Mouse (Mus musculus) stomach, embryonic 16.5 days (tissue): ENCODE measurements around the gene Calm3. TPM values are rescaled to one million over a fixed set of nuclear protein-coding genes. Genes with fewer than 3 reads are reported as not detected.

Experiments
- ATAC-seq: fragments of 200-750 bp; cut with Nextera tagmentation; 2 replicates; pipeline ENCODE4 v1.8.0; 2017; ENCODE audit warnings: moderate number of reproducible peaks, moderate TSS enrichment; ENCODE audit not compliant: insufficient read depth, low FRiP score
- H3K27ac ChIP-seq: fragments of 300-500 bp; sonication (generic); 2 replicates; pipeline ENCODE4 v1.5.1; 2014; ENCODE audit warnings: low read length
- H3K27me3 ChIP-seq: fragments of 300-500 bp; sonication (generic); 2 replicates; pipeline ENCODE4 v1.6.1; 2014; ENCODE audit warnings: low read length, control low read depth, mixed read lengths; ENCODE audit not compliant: control insufficient read depth, insufficient read depth
- H3K36me3 ChIP-seq: fragments of 300-500 bp; sonication (generic); 2 replicates; pipeline ENCODE4 v1.6.1; 2014; ENCODE audit warnings: low read length; ENCODE audit not compliant: control insufficient read depth, insufficient read depth
- H3K4me1 ChIP-seq: fragments of 300-500 bp; sonication (generic); 2 replicates; pipeline ENCODE4 v1.6.1; 2014; ENCODE audit warnings: low read length, control low read depth, mixed read lengths; ENCODE audit not compliant: control insufficient read depth, insufficient read depth
- H3K4me2 ChIP-seq: fragments of 300-500 bp; sonication (generic); 2 replicates; pipeline ENCODE4 v1.6.1; 2014; ENCODE audit warnings: low read depth, low read length, mixed read lengths
- H3K4me3 ChIP-seq: fragments of 300-500 bp; sonication (generic); replicated peaks from 2 replicates; pipeline ENCODE4 v1.5.1; 2014; ENCODE audit warnings: mild to moderate bottlenecking, low read length
- H3K9ac ChIP-seq: fragments of 300-500 bp; sonication (generic); 2 replicates; pipeline ENCODE4 v1.6.1; 2014; ENCODE audit warnings: low read length
- H3K9me3 ChIP-seq: fragments of 300-500 bp; sonication (generic); replicated peaks from 2 replicates; pipeline ENCODE4 v1.6.1; 2016; ENCODE audit warnings: low read length, control low read depth; ENCODE audit not compliant: control insufficient read depth
- WGBS: fragments of 180-500 bp; shearing (Covaris S2); extraction: QIAGEN DNeasy Blood & Tissue Kit; methylation state at CpG from one replicate; pipeline ENCODE4 v1.1.7; 2014; 5-methylcytosine and 5-hydroxymethylcytosine counted together
- polyA plus RNA-seq: library from polyadenylated mRNA; unstranded; fragments of >200 nt; fragmentation: Nextera tagmentation; extraction: Ambion mirVana; gene quantifications from 2 replicates; pipeline ENCODE4 v1.2.1, GENCODE M21; 2015

Calm3 gene
- polyA plus RNA-seq, 1 experiment from 2014 or later, result 126 TPM

DNA sequence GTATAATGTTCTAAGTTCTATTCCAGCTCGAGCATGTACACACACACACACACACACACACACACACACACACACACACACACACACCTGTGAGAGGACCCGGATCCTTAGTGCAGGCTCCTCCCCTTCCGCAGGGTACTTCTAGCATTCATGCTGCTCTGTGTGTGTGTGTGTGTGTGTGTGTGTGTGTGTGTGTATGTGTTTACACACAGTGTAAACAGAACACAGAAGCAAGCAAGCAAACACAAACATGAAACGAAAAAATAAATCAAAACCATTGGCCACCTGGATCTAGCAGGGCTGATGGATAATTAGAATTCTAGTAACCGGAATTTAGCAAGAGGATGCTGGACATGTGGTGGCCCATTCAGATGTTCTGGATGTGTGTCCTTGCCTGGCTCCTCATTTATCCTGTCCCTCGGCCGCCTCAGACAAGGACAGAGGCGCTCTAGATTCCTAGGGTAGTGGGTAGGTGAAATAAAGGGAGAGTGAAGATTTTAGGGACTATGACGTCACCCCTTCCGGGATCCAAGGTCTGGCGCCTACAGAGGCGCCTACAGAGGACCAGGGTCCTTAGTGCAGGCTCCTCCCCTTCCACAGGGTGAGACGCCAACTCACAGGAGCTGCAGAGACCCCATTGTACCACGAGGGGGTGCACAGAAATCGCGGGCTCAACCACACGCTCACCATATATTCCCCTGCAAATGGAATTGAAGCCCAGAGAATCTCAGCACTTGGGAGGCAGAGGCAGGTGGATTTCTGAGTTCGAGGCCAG is 27.1 kb upstream of the Calm3 start:
- Histone ChIP-seq H3K4me2 (peak overlapping the region; percentile 17; the same call in 1 of the 2 replicates), H3K9ac (no peak overlapping the region), H3K36me3 (no peaks in the 10 kb centered on the region), H3K4me3 (no peak overlapping the region), H3K9me3 (no peaks in the 10 kb centered on the region), H3K4me1 (peaks cover 31% of the 10 kb centered on the region), H3K27ac (no peak overlapping the region), H3K27me3 (peaks cover 13% of the 10 kb centered on the region)
- WGBS, result 23% methylated on average over 18 of the region's 18 CpGs
- peak; percentile 63 for ATAC-seq

DNA sequence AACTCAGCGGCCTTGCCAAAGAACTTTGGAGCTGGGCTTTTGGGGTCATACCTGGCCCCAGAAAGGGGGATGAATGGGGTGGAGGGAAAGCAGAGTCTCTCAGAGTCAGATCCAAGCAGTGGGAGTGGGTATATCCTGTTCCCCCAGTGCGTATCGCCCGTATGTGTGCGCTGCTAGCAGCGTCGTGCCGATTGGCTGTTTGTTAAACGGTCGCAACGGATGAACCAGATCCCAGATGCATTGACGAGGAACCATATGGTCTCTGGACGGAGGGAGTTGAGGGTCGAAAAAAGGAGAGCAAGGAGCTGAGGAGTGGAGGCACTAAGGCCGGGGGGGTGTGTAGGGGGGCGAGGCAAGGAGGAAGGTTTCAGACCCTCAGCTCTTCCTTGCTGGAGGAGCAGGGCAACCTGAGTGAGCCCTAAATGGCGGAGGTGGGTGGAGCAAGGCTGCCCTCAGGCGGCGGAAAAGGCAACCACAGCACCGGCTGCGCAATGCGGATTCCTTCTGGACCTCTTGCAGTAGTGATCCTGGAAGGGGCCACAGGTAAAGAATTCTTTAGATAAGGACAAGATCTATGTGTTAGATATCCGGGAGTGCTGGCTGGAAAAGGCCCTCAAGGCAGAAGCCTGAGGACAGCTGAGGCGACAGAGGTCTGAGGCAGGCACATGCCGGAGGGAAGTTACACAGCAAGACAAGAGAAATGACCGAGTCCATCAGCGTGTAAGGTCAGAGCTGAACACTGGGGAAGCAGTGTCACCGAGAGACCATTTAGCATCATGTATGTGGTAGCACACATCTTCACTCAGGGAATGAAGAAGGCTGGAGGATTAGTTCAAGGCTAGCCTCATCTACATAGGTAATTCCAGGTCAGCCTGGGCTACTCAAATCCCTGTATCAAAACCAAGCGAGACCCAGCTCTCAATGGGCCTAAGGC is 26.3 kb upstream of the Calm3 start:
- Histone ChIP-seq H3K4me1 (peaks cover 40% of the 10 kb centered on the region), H3K27ac (no peak overlapping the region), H3K36me3 (no peaks in the 10 kb centered on the region), H3K4me2 (peak overlapping the region; percentile 57), H3K4me3 (peak overlapping the region; percentile 35), H3K9me3 (no peaks in the 10 kb centered on the region), H3K9ac (peak overlapping the region; percentile 59), H3K27me3 (peaks cover 22% of the 10 kb centered on the region)
- peak; percentile 52; the same call in 1 of the 2 replicates for ATAC-seq
- 10% methylated on average over 29 of the region's 29 CpGs for WGBS

DNA sequence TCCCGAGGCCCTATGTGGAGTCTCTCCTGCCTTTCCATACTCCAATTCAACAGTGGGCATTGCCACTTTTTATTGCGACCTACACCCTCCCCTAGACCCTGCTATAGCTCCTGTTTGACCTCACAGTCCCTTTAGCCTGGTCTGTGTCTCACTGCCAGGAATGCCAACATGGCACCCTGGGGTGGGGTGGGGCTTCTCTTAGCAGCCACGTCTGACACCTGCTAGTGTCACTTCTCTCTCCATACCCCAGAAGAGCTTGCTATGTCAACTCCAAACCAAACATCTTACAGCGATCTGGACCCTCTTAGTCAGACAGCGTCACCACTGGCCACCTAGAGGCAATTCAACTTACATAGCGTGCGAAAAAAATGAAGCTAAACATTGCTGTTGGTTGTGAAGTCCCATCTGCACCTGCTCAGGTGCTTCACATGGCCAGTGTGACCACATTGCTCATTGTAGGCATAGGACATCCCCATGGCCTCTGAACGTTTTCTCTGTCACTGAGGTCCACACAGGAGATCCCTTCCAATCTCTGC is 25.1 kb upstream of the Calm3 start:
- no peak overlapping the region for H3K27ac ChIP-seq
- WGBS, result 74% methylated on average over 8 of the region's 8 CpGs
- no peak overlapping the region for H3K4me2 ChIP-seq
- no peaks in the 10 kb centered on the region for H3K9me3 ChIP-seq
- no peaks in the 10 kb centered on the region for H3K36me3 ChIP-seq
- H3K4me3 ChIP-seq, result no peak overlapping the region
- H3K4me1 ChIP-seq, result peaks cover 49% of the 10 kb centered on the region
- ATAC-seq, result no peak
- no peak overlapping the region for H3K9ac ChIP-seq
- peaks cover 27% of the 10 kb centered on the region for H3K27me3 ChIP-seq

DNA sequence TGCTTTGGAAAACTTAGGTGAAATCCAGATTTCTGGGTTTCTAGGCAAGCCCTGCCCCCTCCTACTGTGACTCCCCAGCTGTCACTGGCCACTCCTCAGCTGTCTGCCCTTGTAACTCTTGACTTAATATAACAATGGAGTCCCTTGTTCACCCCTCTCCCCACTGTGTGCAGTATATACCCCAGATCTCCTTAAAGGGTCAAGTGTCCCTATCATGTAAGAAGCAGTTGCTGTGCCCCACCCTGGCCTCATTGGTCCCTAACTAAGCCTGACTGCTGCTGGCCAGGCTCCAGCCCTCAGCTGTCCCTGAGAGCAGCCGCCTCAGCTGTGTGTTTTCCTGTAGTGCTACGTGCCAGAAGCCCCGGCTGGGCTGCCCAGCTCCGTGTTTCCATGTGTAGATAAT is 24.0 kb upstream of the Calm3 start:
- Histone ChIP-seq H3K4me2 (peak overlapping the region; percentile 87), H3K36me3 (no peaks in the 10 kb centered on the region), H3K4me1 (peaks cover 51% of the 10 kb centered on the region), H3K27ac (peak overlapping the region; percentile 76), H3K9ac (peak overlapping the region; percentile 55), H3K4me3 (no peak overlapping the region; the same call in 1 of the 2 replicates), H3K27me3 (peaks cover 27% of the 10 kb centered on the region), H3K9me3 (no peaks in the 10 kb centered on the region)
- peak; percentile 22; the same call in 1 of the 2 replicates for ATAC-seq
- WGBS, result 6% methylated on average over 4 of the region's 4 CpGs

DNA sequence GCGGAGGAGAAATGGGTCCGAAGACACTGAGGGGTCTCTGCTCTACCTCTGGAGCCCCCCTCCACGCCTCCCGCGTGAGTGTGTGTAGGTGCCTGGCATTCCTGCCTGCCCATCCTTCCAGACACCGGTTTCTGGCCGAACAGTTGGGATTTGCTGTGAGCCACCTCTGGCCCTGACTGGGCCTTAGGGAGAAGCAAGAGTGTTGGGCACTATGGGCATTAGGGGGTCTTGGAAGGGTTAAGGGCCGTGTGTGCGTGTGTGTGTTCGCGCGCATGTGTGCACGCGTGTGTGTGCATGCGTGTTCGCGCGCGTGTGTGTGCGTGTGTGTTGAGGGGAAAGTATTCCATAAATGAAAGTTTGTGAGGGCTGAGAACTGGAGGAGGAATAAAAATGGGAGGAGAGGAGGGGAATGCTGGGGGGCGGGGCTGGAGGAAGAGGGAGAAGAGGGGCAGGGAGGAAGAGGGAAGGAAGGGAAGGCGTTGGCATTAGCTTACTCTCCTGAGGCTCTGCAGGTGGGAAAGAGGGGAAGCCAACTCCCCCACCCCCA is 23.5 kb upstream of the Calm3 start:
- Histone ChIP-seq H3K36me3 (no peaks in the 10 kb centered on the region), H3K4me1 (peaks cover 51% of the 10 kb centered on the region), H3K27me3 (peaks cover 27% of the 10 kb centered on the region), H3K9me3 (no peaks in the 10 kb centered on the region), H3K4me2 (peak overlapping the region; percentile 87), H3K27ac (peak overlapping the region; percentile 76), H3K9ac (peak overlapping the region; percentile 70), H3K4me3 (peak overlapping the region; percentile 43)
- 24% methylated on average over 22 of the region's 22 CpGs for WGBS
- ATAC-seq, result no peak

DNA sequence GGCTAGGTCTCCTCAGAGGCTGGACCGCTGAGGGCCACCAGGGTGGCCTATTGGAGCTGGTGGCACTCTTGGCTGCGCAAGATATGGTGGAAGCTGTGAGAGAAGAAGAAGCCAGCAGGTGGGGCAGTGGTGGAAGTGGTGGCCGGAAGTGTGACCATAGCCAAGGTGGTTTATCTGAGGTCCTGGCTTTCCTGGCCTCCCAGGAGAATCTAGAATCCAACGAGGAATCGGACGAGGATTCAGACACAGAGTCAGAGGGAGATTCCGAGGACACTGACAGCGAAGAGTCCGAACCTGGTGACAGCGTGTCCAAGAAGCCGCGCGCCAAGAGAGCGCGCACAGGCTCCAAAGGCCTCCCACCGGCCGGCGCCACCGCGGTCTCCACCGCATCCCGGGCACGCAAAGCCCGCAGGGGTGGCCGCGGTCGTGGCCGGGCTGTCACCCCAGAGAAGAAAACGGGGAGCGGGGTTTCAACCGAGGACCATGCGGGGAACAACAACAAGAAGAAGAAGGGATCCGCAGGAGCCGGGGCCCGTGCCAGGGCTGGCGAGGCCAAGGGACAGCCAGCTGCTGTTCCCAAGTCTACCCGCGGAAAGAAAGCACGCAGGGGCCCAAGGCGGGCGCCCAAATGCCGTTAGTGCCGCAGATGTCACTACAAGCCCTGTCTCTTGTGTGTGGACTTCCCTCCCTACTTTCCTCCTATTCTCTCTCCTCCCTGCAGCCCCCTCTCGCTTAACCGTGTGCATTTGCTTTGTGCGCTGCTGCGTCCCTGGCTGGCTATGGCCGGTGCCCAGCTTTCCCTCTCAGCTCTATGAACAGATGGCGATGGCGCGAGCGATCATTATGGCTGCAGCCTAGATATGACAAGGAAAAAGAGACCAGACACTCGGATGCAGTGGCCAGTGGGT is 22.8 kb upstream of the Calm3 start:
- H3K4me1 ChIP-seq, result peaks cover 51% of the 10 kb centered on the region
- H3K36me3 ChIP-seq, result no peaks in the 10 kb centered on the region
- H3K4me3 ChIP-seq, result peak overlapping the region; percentile 43
- H3K9ac ChIP-seq, result peak overlapping the region; percentile 70
- peaks cover 27% of the 10 kb centered on the region for H3K27me3 ChIP-seq
- peak overlapping the region; percentile 38 for H3K27ac ChIP-seq
- H3K9me3 ChIP-seq, result no peaks in the 10 kb centered on the region
- 14% methylated on average over 53 of the region's 53 CpGs for WGBS
- ATAC-seq, result no peak
- H3K4me2 ChIP-seq, result peak overlapping the region; percentile 87

DNA sequence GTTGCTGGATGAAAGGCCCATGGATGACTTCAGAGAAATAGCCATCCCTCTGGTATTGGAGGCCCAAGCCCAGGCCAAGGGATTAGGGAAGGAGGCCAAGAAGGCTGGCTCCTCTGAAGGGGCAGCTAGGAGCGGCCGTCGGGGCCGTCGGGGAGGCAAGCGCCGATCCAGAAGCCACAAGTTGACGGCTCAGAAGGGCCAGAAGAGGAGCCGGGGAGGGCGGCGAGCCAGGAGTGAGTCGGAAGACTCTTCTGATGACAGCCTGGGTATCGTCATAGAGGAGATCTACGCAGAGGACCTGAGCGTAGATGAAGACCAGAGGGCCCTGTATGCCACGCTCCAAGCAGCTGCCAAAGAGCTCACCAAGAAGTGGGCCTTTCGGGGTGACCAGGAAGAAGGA is 21.5 kb upstream of the Calm3 start:
- Histone ChIP-seq H3K27me3 (peaks cover 27% of the 10 kb centered on the region), H3K4me3 (peak overlapping the region; percentile 70), H3K27ac (no peak overlapping the region), H3K9me3 (no peaks in the 10 kb centered on the region), H3K36me3 (no peaks in the 10 kb centered on the region), H3K4me1 (peaks cover 53% of the 10 kb centered on the region), H3K4me2 (peak overlapping the region; percentile 87), H3K9ac (peak overlapping the region; percentile 84)
- no peak for ATAC-seq
- WGBS, result 30% methylated on average over 17 of the region's 17 CpGs

DNA sequence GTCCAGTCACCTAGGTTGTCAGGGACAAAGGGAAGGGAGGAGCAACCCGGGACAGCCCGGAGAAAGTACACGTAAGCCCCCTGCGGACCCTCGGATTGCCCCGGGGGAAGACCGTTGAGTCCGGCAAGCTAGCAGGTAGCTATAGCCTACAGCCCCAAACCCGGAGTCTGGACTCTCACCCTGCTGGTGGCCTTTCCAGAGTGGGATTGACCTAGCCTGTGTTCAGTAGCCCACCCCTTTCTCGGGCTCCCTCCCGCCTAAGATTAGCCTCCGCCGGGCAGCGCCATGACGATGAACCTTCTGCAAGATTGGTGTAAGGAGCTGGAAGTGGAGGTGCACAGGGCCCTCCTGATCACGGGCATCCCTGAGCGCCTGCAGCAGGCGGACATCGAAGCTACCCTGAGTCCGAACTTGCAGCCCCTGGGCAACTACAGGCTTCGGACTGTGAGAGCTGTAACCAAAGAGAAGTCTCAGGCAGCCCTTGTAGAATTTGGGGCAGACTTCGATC is 20.9 kb upstream of the Calm3 start:
- Histone ChIP-seq H3K9ac (peak overlapping the region; percentile 84), H3K4me2 (peak overlapping the region; percentile 87), H3K4me1 (peaks cover 53% of the 10 kb centered on the region), H3K27ac (no peak overlapping the region), H3K36me3 (no peaks in the 10 kb centered on the region), H3K4me3 (peak overlapping the region; percentile 70), H3K9me3 (no peaks in the 10 kb centered on the region), H3K27me3 (peaks cover 27% of the 10 kb centered on the region)
- WGBS, result 5% methylated on average over 22 of the region's 22 CpGs
- peak; percentile 5; the same call in 1 of the 2 replicates for ATAC-seq
